Mouse (Mus musculus) spleen, embryonic (tissue): ENCODE measurements around the gene Chl1.

Source experiments
- CTCF ChIA-PET: fragments of 350-600 bp; sonication (Branson Sonifier 250); formaldehyde crosslinking; loops from one replicate; lab custom pipeline; 2022; lab: Charles Lee

Gene Chl1

GRCm38 (mm10) chr6:103542576-103542975, 32.2 kb downstream of the Chl1 start:
- CTCF ChIA-PET = no interaction called here

- CTCF ChIA-PET = no interaction called here
Observed at GRCm38 (mm10) chr6:103543753-103544152, 33.4 kb downstream of the Chl1 start.

- CTCF ChIA-PET = no interaction called here
Observed at GRCm38 (mm10) chr6:103546314-103546713, 35.9 kb downstream of the Chl1 start.

GRCm38 (mm10) chr6:103549929-103550328, 39.5 kb downstream of the Chl1 start:
- CTCF ChIA-PET = no interaction called here

DNA sequence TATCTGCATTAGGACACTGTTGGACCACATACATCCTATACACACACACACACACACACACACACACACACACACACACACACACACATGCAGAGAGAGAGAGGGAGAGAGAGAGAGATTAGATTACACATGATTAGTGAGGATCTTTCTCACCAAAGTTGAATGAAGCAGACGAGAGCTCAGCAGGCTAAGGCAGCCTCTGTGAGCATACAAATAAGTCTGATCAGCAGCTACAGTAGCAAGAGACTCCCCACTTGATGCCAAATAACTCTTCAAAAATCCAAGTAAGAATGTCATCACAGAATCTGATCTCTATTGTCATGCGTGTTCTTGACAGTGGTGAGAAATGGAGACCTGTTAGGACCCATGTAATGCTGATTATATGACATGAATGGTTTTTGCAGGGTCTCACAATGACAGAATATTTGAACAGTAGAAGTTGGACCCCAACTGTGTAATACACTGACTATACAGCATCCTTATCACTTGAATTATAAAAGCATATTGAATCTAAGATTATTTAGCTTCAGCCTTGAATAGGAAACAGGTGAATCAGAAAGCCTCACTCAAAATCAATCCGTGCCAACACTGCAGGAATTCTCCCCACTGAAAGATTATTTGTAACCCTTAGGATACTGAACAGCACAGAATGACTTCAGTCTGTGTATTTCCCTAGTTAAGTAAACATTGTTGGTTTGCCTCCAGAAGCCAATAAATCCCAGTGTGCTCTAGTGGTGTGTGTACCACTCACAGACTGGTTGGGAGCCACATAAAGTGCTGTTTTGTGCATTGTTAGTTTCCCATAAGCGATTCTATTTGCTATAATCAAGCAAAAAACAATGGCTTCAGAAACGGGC, 47.9 kb downstream of the Chl1 start:
- CTCF ChIA-PET = no interaction called here

DNA sequence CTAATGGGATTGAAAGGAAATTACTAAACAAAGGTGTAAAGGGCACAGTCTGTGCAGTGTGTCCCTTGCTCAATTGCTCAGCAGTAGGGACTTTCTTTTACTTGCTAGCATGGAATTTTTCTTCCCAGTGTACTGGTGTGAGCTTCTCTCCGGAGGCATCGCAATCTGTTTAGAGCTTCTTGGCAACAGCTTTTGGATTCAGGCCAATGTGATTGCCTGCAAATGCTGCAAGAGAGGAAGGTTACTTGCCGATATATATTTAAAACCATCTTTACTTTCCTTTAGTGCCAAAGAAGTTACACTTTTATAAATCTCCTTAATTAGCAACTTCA, 48.5 kb downstream of the Chl1 start:
- CTCF ChIA-PET = no interaction called here

DNA sequence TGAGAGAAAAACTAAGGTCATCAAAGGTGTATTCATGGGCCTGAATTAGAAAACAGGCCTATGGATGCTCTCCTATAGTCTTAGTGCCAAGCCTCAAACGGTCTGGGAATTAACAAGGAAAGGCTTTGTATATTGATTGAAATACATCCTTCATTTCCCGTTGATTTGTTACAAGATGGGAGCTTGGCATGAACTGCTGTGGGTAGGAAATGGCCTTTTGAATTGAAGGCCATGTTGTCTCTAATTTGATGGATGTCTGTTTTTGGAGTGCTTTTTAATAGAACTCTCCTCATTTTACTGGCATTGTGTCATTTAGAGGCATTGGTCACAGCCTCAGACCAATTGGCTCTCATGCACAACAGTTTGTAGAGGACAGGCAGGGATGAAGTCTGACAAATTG, 49.0 kb downstream of the Chl1 start:
- CTCF ChIA-PET = no interaction called here

DNA sequence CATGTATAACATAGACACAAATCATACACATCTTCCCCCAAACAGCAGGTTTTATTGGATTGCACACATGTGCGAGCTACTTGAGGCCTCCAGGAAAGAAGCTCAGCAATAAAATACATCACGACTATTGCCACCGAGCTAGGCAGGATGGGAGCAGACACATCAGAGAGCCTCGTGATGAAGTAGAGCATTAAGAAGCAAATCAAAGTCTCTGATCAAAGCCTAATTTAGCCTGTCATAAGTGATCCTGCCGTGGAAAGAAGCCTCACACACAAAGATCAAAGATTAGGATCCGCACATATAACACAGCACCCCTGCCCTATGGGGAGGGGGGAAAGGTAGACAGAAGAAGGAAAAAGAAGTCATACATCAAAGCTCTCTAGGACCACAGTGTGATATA, 54.4 kb downstream of the Chl1 start:
- CTCF ChIA-PET = no interaction called here

- CTCF ChIA-PET = no interaction called here
Observed at GRCm38 (mm10) chr6:103567247-103567646, 56.9 kb downstream of the Chl1 start.

DNA sequence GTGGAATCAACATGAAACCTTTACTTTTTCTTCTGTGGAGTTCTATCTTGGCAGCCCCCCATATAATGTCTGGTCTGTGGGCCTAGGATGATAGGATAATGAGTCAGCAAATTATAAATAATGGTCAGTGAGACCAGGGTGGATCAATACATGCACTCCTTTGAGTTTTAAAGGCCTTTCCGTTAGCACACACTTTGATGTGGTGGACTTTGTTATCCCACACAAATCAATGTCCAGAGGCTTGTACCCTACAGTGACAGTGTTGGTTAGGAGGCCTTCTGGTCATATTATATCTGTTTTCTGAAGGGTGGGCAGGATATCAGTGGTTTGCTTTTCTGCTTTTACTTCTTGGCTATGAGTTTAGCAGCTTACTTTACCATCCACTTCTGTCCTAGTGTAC, 62.3 kb downstream of the Chl1 start:
- CTCF ChIA-PET = no interaction called here

DNA sequence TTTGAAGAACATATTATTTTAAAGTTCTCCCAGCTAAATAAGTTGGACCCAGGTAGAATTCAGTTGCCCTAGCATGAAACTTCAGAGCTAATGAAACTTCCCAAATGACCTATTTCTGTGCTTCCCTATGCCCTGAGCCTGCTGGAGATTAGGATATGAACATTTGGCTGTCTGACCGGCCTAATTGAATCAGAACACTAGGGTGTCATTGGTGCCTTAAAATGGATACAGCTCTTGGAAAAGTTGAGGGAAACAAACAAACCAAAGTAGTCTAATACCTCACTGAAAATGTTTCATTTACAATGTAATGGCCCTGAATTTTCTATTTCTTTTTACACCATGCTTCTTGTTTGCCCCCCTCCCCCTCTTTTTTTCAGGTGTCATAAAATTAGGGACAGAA, 73.8 kb downstream of the Chl1 start:
- CTCF ChIA-PET = no interaction called here

DNA sequence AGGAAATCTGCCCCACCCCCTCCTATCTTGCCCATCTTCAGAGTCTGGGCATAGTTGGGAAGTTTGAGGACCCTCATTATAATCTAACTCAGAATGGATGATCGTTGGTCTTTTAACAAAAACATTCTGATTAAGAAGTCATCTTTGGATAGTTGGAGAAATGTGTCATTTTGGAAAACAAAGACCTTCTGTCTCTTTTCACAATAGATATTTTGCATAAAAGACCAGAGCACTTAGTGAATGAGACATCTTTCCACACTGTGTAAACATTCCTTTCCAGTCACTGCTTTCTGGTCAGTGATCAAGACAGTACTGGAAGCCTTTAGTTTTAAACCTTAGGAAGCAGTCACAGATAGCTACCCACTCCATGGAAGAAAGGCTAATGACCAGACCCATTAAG, 75.3 kb downstream of the Chl1 start:
- CTCF ChIA-PET = no interaction called here

DNA sequence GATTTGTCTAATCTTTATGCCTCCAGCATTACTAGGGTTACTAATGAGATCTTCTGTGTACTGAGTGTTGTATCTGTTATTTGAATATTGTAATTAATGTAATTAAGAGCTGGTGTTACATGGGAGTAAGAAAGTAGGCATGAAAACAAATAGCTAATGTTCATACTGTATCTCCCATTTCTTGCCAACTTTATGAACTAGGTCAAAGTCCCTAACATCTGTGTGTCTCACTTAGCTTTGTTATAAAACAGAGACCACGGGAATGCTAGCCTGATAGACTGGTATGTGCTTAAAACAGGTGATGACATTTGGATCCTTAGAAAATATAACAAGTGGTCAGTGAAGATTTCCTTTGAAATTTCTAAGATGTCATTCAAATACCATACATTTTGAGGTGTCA, 75.7 kb downstream of the Chl1 start:
- CTCF ChIA-PET = no interaction called here

DNA sequence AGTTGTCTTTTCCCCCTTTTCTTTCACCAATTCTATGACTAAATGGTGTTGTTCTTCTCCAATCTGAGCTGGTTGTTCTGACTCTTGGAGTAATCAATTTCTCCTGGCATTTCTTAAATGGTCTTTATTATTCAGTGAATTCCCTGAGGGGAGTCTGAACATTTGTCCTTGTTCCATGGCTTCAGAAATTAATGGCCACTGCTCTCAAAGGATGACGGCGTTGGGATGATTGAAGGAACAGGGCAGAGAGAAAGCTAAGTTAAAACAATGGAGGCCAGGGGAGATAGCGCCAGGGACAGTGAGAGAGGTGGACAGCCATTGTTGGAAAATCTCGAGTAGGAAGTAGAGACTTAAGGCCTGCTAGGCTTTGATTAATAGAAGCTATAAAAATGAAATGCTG, 91.7 kb downstream of the Chl1 start:
- CTCF ChIA-PET = no interaction called here

DNA sequence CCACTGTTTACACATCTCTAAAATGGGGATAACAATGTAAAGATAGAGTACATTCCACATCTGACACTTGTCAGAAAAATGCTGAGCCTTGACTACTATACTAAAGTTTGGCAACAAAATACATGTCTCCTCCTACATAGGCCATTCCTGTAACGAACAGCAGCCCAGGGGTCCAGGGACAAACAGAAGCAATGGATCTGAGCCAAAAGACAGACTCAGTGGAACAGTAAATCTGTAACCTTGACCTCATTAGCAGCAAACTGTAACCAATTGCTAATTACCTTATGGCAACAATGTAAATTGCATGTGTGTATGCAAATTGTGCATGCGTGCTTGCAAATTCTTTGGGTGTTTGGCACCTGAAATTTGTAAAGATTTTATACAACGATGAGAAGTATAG, 100.3 kb downstream of the Chl1 start:
- CTCF ChIA-PET = no interaction called here

DNA sequence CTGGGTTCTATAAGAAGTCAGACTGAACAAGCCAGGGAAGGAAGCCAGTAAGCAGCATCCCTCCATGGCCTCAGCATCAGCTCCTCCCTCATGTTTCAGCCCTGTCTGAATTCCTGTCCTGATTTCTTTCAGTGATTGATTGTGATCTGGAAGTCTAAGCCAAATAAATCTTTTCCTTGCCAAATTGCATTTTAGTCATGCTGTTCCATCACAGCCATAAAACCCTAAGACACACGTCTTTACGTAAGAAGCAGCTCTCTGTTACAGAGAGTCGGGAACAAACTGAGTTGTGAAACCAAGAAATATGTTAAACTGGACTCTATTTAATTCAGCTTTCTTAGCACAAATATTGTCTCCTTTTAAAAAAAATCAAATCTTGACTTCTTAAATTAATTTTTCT, 102.2 kb downstream of the Chl1 start:
- CTCF ChIA-PET = no interaction called here

DNA sequence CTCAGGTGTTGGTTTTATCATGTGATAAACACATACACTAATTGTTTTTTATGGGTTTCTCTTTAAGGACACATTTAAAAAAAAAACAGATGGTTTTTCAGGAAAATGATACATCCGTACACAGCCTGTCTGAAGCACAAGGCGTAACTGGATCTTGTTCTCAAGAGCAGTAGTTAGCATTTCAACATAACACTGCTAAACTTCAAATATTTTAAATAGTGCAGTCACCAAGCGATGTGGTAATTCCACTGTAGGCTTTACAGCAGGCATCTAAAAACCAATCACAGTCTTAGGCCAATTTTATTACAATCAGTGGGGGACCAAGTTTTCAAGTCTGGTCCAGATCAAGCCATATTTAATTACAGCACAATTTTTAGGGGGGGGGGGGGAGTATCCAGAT, 103.3 kb downstream of the Chl1 start:
- CTCF ChIA-PET = no interaction called here

DNA sequence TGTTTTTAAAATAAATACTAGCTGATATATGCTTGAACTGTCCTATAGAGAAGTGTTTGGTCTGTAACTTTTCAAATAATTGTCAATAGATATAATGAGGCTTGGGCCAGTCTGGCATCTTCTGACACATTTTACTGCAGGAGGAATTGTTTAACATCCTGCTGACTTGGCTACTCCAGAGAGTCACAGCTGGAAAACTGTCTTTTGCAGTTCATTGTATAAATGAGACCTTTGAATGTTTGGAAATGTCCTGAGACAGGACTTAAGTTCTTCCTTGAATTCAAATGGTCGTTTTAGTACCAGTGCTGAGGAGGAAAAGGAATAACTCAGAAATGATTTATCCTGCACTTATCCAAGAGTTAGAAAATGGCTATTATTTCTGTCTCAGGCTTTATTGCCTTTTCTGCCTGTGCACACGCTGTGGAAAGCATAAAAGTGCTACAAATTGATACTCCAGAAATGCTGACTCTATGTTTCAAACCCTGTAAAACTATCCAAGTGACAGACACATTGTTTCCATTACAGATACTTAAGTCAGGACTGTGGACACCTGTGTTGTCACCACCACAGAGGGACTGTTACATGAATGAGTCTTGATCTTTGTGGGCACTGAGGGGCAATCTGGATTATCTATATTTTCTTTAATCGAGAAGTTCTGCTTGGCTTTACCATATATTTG, 105.7 kb downstream of the Chl1 start:
- CTCF ChIA-PET = no interaction called here

DNA sequence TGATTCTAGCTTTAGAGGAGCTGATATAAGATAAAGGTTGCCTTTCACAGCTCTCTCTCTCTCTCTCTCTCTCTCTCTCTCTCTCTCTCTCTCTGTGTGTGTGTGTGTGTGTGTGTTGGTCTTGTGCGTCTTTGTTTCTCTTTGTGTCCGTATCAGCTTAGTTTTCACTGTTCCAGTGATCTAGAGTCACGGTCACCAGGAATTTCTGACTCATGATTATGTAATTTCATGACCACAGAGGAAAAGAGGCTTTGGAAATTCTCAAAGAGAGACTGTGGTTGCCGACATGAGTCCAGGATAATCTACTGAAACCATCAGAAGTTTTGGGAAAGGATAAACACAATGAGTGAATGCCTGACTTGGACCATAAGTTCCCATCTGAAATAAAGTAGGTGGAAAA, 110.5 kb downstream of the Chl1 start:
- CTCF ChIA-PET = no interaction called here

- CTCF ChIA-PET = no interaction called here
Observed at GRCm38 (mm10) chr6:103622117-103622713, 111.8 kb downstream of the Chl1 start.

DNA sequence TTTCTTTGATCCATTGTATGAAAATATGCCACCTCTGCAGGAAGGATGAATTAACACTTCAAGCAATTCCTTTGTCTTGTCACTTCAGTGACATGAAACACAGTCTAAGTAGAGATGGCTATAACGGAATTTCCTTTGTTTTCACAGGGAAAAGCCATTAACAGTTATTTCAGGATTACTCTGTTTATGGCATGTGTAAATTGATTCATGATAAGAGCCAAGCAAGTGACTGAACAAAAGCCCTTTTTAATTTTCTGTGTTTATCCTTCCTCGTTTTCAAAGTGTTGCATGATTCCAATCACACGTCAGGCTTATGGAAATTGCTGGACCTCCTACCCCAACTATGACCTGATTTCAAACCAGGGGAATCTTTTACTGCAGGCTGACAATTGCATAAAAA, 122.5 kb downstream of the Chl1 start:
- CTCF ChIA-PET = no interaction called here

DNA sequence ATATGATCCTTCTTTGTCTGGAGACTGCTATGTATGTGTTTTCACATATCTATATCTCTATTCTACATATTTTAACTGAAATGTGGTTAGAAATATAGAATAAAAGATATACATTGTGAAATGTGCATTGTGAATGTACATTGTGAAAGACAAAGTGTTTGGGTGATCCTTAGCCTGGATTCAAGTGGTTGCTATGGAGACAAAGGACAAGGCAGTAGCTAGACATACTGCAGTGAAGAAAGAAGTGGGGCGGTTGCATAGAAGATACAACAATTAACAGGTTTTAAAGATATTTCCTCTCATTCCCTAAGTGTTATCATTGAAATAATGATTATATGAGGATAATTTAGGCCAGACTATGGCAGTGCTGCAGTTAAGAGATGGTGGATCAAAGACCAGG, 146.4 kb downstream of the Chl1 start:
- CTCF ChIA-PET = no interaction called here

DNA sequence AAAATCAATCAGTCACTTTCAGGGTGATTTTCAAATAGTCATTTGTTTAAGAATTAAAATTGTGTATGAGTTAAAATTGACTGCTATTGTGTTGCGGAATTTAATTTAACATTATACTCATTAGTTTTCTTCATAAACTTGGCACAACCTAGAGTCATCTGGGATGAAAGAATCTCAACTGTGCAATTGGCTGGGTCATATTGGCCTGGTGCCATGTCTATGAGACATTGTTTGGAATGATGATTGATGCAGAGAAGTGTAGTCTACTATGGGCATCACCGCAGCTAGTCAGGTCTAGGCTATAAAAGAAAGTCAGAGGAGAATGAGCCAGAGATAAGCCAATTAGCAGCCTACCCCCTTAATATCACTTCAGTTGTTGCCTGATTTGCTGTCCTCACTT, 148.8 kb downstream of the Chl1 start:
- CTCF ChIA-PET = no interaction called here
